Mouse (Mus musculus) sigmoid colon, adult 10 weeks (tissue): ENCODE measurements around the gene Il22ra2. TPM values are rescaled to one million over a fixed set of nuclear protein-coding genes. Genes with fewer than 3 reads are reported as not detected.

ENCODE experiments used
- polyA plus RNA-seq: library from polyadenylated mRNA; stranded (reverse); fragments of 350-450 nt; fragmentation: Illumina TruSeq; extraction: RNeasy Lipid Tissue Mini Kit (QIAGEN cat#74804); gene quantifications from one replicate; pipeline ENCODE4 v1.2.3, GENCODE M21; 2014; ENCODE audit warnings: low read depth, low replicate concordance

Il22ra2 gene
- 22.8 TPM for polyA plus RNA-seq

GRCm38 (mm10) chr10:19621408-19622048 is at the start of gene Il22ra2:
Il22ra2 (plus strand) TSS chr10:19621998.

GRCm38 (mm10) chr10:19591641-19592441 is 30.0 kb upstream of the Il22ra2 start, which contains the start of gene Ifngr1:
Ifngr1 (plus strand) TSS chr10:19591949.

Other genes with a start within 250 kb of the Il22ra2 start
- 525 TPM for gene Ifngr1, start 30.0 kb upstream of the Il22ra2 start, polyA plus RNA-seq
- gene Il20ra, start 90.6 kb downstream of the Il22ra2 start, polyA plus RNA-seq = 0.19 TPM
- 3.7 TPM for gene Slc35d3, start 229.5 kb downstream of the Il22ra2 start, polyA plus RNA-seq